Mouse (Mus musculus) heart, embryonic 14.5 days (tissue): Measurements from ENCODE around the gene Osbpl7. TPM values are rescaled to one million over a fixed set of nuclear protein-coding genes. Genes with fewer than 3 reads are reported as not detected.

ENCODE experiments used
- ATAC-seq: fragments of 200-750 bp; cut with Nextera tagmentation; 2 replicates; pipeline ENCODE4 v1.8.0; 2017; ENCODE audit warnings: low read depth, moderate TSS enrichment; ENCODE audit not compliant: insufficient number of reproducible peaks, insufficient read depth, low FRiP score
- H3K27ac ChIP-seq, 2 experiments: fragments of 200-500 bp in 1 of 2; fragments of 300-500 bp in 1 of 2; sonication (generic) in 1 of 2; replicated peaks in 1 of 2; 2 replicates each; pipeline ENCODE4 v1.5.1; 2012 to 2014; ENCODE audit warnings: low read depth in 2 of 2, low read length in 2 of 2, control low read depth in 1 of 2, mild to moderate bottlenecking in 1 of 2, mixed read lengths in 1 of 2; ENCODE audit not compliant: control insufficient read depth in 1 of 2, insufficient read depth in 1 of 2
- H3K27me3 ChIP-seq: fragments of 300-500 bp; sonication (generic); 2 replicates; pipeline ENCODE4 v1.6.1; 2014; ENCODE audit warnings: mild to moderate bottlenecking, low read length, control low read depth; ENCODE audit not compliant: control insufficient read depth, insufficient read depth
- H3K36me3 ChIP-seq: fragments of 300-500 bp; sonication (generic); 2 replicates; pipeline ENCODE4 v1.6.1; 2014; ENCODE audit warnings: mild to moderate bottlenecking, control low read depth, low read length, mixed read lengths; ENCODE audit not compliant: control insufficient read depth, insufficient read depth
- H3K4me1 ChIP-seq, 2 experiments: fragments of 200-500 bp in 1 of 2; fragments of 300-500 bp in 1 of 2; sonication (generic) in 1 of 2; 2 replicates each; pipeline ENCODE4 v1.6.1; 2012 to 2014; ENCODE audit warnings: low read length in 2 of 2, control low read depth in 1 of 2, mixed read lengths in 1 of 2; ENCODE audit not compliant: control insufficient read depth in 2 of 2, insufficient read depth in 2 of 2
- H3K4me2 ChIP-seq: fragments of 300-500 bp; sonication (generic); 2 replicates; pipeline ENCODE4 v1.6.1; 2014; ENCODE audit warnings: mild to moderate bottlenecking, low read length
- H3K4me3 ChIP-seq, 2 experiments: fragments of 200-500 bp in 1 of 2; fragments of 300-500 bp in 1 of 2; sonication (generic) in 1 of 2; 2 replicates each; pipeline ENCODE4 v1.5.1; 2012 to 2014; ENCODE audit warnings: low read length in 2 of 2, mild to moderate bottlenecking in 2 of 2, control low read depth in 1 of 2, low read depth in 1 of 2, moderate library complexity in 1 of 2; ENCODE audit not compliant: control insufficient read depth in 1 of 2, insufficient read depth in 1 of 2
- H3K9ac ChIP-seq: fragments of 300-500 bp; sonication (generic); 2 replicates; pipeline ENCODE4 v1.6.1; 2014; ENCODE audit warnings: mild to moderate bottlenecking, low read length
- H3K9me3 ChIP-seq: fragments of 300-500 bp; sonication (generic); 2 replicates; pipeline ENCODE4 v1.6.1; 2016; ENCODE audit warnings: low read length, control low read depth; ENCODE audit not compliant: control insufficient read depth
- WGBS: fragments of 180-500 bp; shearing (Covaris S2); extraction: QIAGEN DNeasy Blood & Tissue Kit; methylation state at CpG from one replicate; pipeline ENCODE4 v1.1.7; 2014; 5-methylcytosine and 5-hydroxymethylcytosine counted together
- polyA plus RNA-seq: library from polyadenylated mRNA; unstranded; fragments of >200 nt; fragmentation: Nextera tagmentation; extraction: Ambion mirVana; gene quantifications from 2 replicates; pipeline ENCODE4 v1.2.1, GENCODE M21; 2014

Osbpl7 gene
- polyA plus RNA-seq, result 3.9 and 4.6 TPM in 2 replicates

DNA sequence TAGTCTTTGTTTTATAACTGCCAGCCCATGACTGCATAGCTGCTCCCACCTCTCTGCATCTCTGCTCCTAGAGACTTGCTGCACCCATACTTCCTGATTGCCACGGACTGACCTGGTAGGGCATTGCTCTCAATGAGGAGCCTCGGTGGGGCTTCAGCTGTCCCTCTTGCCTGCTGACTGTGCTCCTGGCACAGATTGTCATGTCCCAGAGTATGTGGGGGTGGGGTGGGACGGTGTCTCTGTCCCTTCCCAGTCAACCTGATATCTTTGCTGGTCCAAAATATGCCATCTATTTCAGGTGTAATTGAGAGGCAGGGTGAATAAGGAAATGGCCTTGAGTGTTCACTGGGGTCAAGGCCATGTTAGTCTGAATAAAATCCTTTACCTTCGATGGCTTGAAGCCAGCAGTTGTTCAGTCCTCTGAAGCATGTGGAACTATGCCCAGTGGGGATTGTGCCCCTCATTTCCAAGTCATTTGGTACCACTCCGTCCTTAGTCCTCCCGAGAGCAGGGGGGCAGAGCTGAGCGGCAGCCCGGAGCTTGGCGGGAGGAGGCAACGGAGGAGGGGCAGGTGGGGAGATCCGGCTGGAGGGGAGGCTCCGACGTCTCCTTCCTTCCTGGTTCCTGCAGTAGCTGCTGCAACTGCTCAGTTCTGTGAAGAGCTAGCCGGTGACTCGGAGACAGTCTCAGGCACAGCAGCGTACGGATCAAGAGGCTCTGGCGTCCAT is at the start of gene Osbpl7:
Osbpl7 (plus strand) TSS at position 413 of the 728 bp plus-strand sequence.
- no peaks in the 10 kb centered on the region for H3K27me3 ChIP-seq
- peak within 1 kb of the TSS; percentile 85 for H3K4me2 ChIP-seq
- peaks cover 9 to 21% of the 10 kb centered on the region in 2 experiments; a peak in 3 of 4 replicates for H3K4me1 ChIP-seq
- ATAC-seq, result peak; percentile 69
- H3K27ac ChIP-seq, result peak within 1 kb of the TSS in 1 of 2 experiments; percentile 46; a peak in 3 of 4 replicates
- H3K9me3 ChIP-seq, result no peaks in the 10 kb centered on the region
- 4% methylated on average over 18 of the region's 18 CpGs for WGBS
- H3K4me3 ChIP-seq, result peak within 1 kb of the TSS; percentile 67 to 72
- H3K9ac ChIP-seq, result peak within 1 kb of the TSS; percentile 88
- peaks cover 54% of the 10 kb centered on the region for H3K36me3 ChIP-seq

DNA sequence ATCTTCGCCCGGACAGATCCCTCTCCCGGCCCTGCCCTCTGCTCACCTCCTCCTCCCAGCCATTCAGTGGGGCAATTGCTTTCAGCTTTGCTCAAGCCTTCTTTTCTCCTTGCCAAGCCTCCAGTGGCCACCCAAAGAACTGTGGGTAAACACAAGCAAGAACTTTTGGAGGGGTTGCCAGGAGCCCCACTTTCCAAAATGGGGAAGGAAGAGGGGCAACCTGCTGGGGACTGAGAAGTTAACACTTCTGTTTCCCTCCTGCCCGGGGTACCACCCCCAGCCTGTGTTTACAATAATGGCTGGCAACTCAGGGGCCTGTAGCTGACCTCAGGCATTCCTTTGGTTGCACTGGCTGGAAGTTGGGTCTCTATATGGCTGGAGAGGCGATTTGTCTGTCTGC is 47.3 kb upstream of the Osbpl7 start:
- H3K9ac ChIP-seq, result no peak overlapping the region
- no peaks in the 10 kb centered on the region for H3K9me3 ChIP-seq
- no peak for ATAC-seq
- no peaks in the 10 kb centered on the region for H3K36me3 ChIP-seq
- peaks cover 66% of the 10 kb centered on the region for H3K27me3 ChIP-seq
- H3K4me1 ChIP-seq, result peaks cover 0 to 5% of the 10 kb centered on the region in 2 experiments; a peak in 1 of 4 replicates
- WGBS, result 45% methylated on average over 5 of the region's 5 CpGs
- H3K4me2 ChIP-seq, result no peak overlapping the region
- H3K27ac ChIP-seq, result no peak overlapping the region
- no peak overlapping the region for H3K4me3 ChIP-seq

DNA sequence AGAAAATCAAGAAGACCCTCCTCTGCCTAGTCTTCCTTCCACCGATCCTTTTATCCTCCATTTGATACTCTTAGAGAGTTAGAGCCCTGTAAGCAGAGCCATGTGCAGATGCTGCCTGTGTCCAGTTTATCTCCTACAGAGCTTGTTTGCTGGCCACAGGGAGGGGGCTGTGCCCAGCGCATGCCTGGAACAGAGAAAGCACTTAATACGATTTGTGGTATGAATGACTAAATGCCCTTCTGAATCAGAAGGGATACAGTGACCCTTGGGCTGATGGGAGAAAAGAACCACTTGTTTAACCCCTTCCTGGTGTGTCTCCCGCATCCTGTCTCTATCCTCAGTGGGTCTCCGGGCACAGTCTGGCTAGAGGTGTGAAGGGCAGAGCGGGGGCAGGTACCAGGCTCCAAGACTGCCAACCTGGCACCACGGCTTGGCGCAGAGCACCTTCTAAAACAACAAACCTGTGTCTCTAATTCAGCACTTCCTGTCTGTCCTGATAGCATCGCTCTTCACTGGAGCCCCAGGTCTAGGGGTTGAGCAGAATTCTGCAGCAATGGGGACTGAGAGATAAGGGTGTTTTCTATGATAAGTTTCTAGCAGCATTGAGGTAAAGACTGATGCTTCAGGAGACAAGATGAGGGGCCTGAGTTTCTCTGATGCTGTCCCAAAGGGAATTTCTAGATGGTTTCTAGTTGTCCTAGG is 43.2 kb upstream of the Osbpl7 start:
- H3K4me3 ChIP-seq, result no peak overlapping the region
- WGBS, result 40% methylated on average over 9 of the region's 9 CpGs
- no peak for ATAC-seq
- H3K27me3 ChIP-seq, result peaks cover 68% of the 10 kb centered on the region
- no peak overlapping the region for H3K27ac ChIP-seq
- H3K36me3 ChIP-seq, result no peaks in the 10 kb centered on the region
- no peak overlapping the region for H3K4me2 ChIP-seq
- peaks cover 0 to 5% of the 10 kb centered on the region in 2 experiments; a peak in 2 of 4 replicates for H3K4me1 ChIP-seq
- no peaks in the 10 kb centered on the region for H3K9me3 ChIP-seq
- H3K9ac ChIP-seq, result no peak overlapping the region

DNA sequence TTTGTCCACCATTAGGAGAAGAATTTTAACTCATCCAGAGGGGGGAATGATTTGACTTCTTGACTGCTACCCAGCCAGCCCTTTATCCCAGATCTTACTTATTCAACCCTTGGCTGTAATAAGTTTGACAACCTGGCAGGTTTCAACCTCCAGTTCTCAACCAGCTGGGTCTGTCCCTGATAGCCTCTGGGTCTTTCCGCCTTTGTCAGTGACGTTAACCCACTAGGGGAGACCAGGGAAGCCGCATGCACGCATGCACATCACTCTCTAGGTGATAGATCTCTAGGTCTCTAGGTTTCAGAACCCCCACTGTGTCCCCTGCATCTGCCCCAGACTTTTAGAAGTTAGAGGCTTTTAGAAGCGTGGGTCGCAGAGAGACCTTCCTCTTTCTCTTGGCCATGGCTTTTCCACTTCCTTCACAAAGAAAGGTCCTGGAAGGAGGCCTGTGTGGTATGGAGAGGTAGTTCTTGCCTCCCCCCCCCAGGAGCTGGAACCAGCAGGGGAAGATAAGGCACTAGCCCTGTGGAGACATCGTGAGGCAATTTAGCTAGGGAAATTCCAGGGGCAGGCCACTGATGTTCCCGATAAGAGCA is 41.1 kb upstream of the Osbpl7 start:
- WGBS, result 26% methylated on average over 8 of the region's 8 CpGs

DNA sequence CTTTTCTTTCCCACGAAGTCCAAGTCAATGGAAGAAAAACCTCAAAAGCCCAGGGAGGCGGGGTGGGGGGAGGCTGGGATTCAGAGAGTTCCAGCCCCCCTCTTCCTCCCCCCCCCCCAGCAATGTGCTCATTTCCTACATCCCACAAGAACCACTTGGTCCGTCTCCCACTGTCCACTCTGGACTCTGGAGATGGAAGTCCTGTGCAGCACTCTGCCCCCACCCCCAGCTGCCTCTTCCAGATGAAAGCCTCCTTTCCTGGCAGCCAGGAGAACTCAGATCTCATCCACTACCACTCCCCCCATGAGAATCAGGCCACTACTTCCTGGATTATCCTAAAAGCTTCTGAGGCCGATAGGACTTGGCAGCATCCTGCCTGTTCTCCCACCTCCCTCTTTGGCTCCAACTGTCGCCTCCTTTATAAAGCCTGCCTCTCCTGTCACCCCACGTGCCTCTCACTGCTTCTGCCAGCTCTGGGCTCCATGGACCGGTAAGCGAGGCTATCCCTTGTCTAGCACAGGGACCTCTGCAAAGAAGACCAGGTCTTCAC is 37.2 kb upstream of the Osbpl7 start, which contains the start of gene Sp6:
Sp6 (plus strand) TSS at position 274 of the 550 bp plus-strand sequence.
- Histone ChIP-seq H3K36me3 (no peaks in the 10 kb centered on the region), H3K4me2 (no peak within 1 kb of the TSS), H3K9ac (no peak within 1 kb of the TSS), H3K4me3 (no peak within 1 kb of the TSS), H3K9me3 (no peaks in the 10 kb centered on the region), H3K4me1 (peaks cover 0 to 3% of the 10 kb centered on the region in 2 experiments; a peak in 2 of 4 replicates), H3K27ac (no peak within 1 kb of the TSS), H3K27me3 (peaks cover 86% of the 10 kb centered on the region)
- ATAC-seq, result no peak
- 20% methylated on average over 8 of the region's 8 CpGs for WGBS

More for the DNA sequence above, 41.1 kb upstream of the Osbpl7 start:
- H3K9me3 ChIP-seq, result no peaks in the 10 kb centered on the region
- no peak overlapping the region for H3K4me3 ChIP-seq
- no peak overlapping the region for H3K27ac ChIP-seq
- peaks cover 0 to 5% of the 10 kb centered on the region in 2 experiments; a peak in 2 of 4 replicates for H3K4me1 ChIP-seq
- no peaks in the 10 kb centered on the region for H3K36me3 ChIP-seq
- peaks cover 63% of the 10 kb centered on the region for H3K27me3 ChIP-seq
- ATAC-seq, result no peak
- no peak overlapping the region for H3K4me2 ChIP-seq
- H3K9ac ChIP-seq, result no peak overlapping the region

DNA sequence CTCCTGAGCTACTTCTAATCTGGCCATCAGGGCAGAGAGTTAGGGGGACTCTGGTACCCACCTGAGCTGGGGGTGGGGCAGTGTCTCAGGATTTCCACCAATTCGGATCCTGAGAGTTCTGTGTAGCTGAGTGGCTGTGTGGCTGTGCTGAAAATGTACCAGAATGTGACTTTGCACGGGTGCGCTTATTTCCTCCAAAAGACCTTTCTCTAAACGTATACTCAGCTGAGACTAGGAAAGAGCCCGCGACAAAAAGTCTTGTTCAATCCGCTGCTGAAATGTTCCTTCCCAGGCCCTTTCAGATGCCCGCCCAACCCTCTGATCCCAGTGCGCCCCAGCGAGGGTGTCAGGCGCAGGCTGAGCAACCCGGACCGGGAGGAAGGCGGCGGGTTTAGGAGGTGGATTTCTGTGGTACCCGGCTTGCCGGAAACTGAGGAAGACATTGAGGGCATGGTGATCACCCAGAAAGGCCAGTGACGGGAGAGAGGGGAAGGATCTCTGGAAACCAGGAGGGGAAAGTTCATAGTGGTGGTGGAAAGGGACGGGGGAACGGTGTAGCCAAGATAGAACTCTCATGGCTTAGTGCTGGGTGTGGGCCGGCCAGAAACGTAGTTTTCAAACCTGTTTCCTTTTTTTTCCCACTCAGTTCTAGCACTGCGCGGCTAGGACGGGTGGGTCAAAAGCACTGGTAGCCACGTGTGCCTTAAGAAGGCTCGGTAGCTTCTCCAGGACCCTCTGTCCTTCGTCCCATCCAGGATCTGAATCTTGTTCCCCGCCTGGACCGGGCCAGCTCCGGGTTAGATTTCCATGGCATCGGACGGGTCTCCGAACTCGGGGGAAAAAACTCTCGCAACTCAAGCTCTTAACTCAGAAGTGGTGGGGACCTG is 32.5 kb upstream of the Osbpl7 start:
- Histone ChIP-seq H3K9ac (no peak overlapping the region), H3K4me2 (peak overlapping the region; percentile 55), H3K27ac (no peak overlapping the region), H3K4me3 (peak overlapping the region in 1 of 2 experiments; percentile 32; a peak in 2 of 4 replicates), H3K36me3 (no peaks in the 10 kb centered on the region), H3K9me3 (no peaks in the 10 kb centered on the region), H3K27me3 (peaks cover 87% of the 10 kb centered on the region), H3K4me1 (peaks cover 7 to 26% of the 10 kb centered on the region in 2 experiments; a peak in 3 of 4 replicates)
- 2% methylated on average over 36 of the region's 36 CpGs for WGBS
- no peak for ATAC-seq
